In genomic region chr2:113323016-113323415, GRCm38 (mm10) we compare ENCODE assay signal across 20 mouse cellular contexts. TPM values are rescaled to one million over a fixed set of nuclear protein-coding genes. Genes with fewer than 3 reads are reported as not detected.
DNase-seq lines count a peak whose midpoint lies in the region; TF ChIP-seq lines count a peak whose summit lies in the region.
"Had no signal": no experiment of that assay in that cellular context is flagged by ENCODE, and none has a peak within 500 bp of the region (broad histone marks: within the 10 kb centered on the region; RNA-seq: fewer than 3 reads in every experiment).

No protein-coding gene starts in this region.

- no peak overlapping the region for H3K4me3 ChIP-seq in C2C12 (ENCODE audit: insufficient read depth, poor library complexity, severe bottlenecking)
- H3K4me3 ChIP-seq: embryonic facial prominence, embryonic 10.5 days; hindbrain, embryonic 15.5 days; midbrain, embryonic 10.5 days; neural tube, embryonic 12.5 days had no signal

- no peaks in the 10 kb centered on the region for H3K36me3 ChIP-seq in C2C12 (ENCODE audit: control insufficient read depth, insufficient read depth)
- H3K36me3 ChIP-seq: embryonic facial prominence, embryonic 10.5 days; hindbrain, embryonic 15.5 days; midbrain, embryonic 10.5 days; neural tube, embryonic 12.5 days had no signal

- H3K27me3 ChIP-seq in C2C12 (ENCODE audit: control insufficient read depth, insufficient read depth, insufficient read length) = no peaks in the 10 kb centered on the region
- H3K27me3 ChIP-seq: neural tube, embryonic 12.5 days had no signal

- H3K79me3 ChIP-seq in C2C12 (ENCODE audit: low read depth) = no peaks in the 10 kb centered on the region

- H3ac ChIP-seq in C2C12 (ENCODE audit: control insufficient read depth, insufficient read length, low read depth) = no peak overlapping the region

- peak; percentile 11 for DNase-seq in gastrocnemius, postnatal 10 days
- DNase-seq in gastrocnemius, postnatal 4 days (ENCODE audit: low spot score in 2 of 2) = no peak
- peak; percentile 54 for DNase-seq in adrenal gland, postnatal 25 days
- peak; percentile 82 to 87 for DNase-seq in cerebellum, postnatal 10 days
- no peak for DNase-seq in kidney, adult 8-10 months
- DNase-seq in urinary bladder, postnatal 14 days (ENCODE audit: low spot score) = no peak
- DNase-seq in left cerebral cortex, adult 11 months (ENCODE audit: low spot score) = no peak
- DNase-seq: kidney, postnatal 10 days; retina, postnatal 1 day had no signal

- H3K79me2 ChIP-seq in C2C12 (ENCODE audit: control insufficient read depth, insufficient read depth) = no peaks in the 10 kb centered on the region

- TF ChIP-seq CTCF in C2C12 (IDR thresholded peaks at IDR 0.05; ENCODE audit: control insufficient read depth, insufficient read depth, insufficient read length) = no peak

TF ChIP-seq in C2C12, 6 proteins besides CTCF, POLR2A, EP300 and RAD21:
- TF ChIP-seq MYOG (IDR thresholded peaks at IDR 0.05; ENCODE audit: control insufficient read depth, extremely low read depth, insufficient read length) (no peak), MYOD1 (IDR thresholded peaks at IDR 0.05; ENCODE audit: control insufficient read depth, insufficient read length, low read depth) (peak; percentile 32)
TF ChIP-seq in C2C12: peak in this region for 1.

RNA-seq across cellular contexts. Expression of gene Fmn1, which starts 4.5 kb away (rescaled TPM):
- total RNA-seq in gastrocnemius, postnatal 10 days (2021) = 1 to 10 TPM; 3.8 to 5.5 TPM
- total RNA-seq in gastrocnemius, postnatal 4 days (2021) = 1 to 10 TPM; 6.0 TPM
- polyA plus RNA-seq in C2C12 (2012; fragmentation: generic; extraction: Trizol) = 4.1 TPM
- 3.1 and 5.0 TPM in 2 replicates for total RNA-seq in adrenal gland, postnatal 25 days (2021)

RNA-seq across cellular contexts. Expression of gene Tmco5b, which starts 37.5 kb away (rescaled TPM):
- total RNA-seq in gastrocnemius, postnatal 10 days (2021) = not detected
- total RNA-seq in gastrocnemius, postnatal 4 days (2021) = not detected
- not detected for polyA plus RNA-seq in C2C12 (2012; fragmentation: generic; extraction: Trizol)
- not detected in 2 replicates for total RNA-seq in adrenal gland, postnatal 25 days (2021)
- total RNA-seq: granulocyte monocyte progenitor cell, adult 5-6 weeks; left cerebral cortex, adult 18-20 months; liver, adult 2 months had no signal
- polyA plus RNA-seq: forebrain, embryonic 11.5 days; hindbrain, embryonic 15.5 days; liver, adult 2 months; lung, embryonic 16.5 days; midbrain, embryonic 10.5 days; neural tube, embryonic 12.5 days; thymus, postnatal 0 days had no signal

Comparison
In these comparisons a context has a peak if more than half of its experiments do, and no peak if none do; other contexts are left out.
1. DNase-seq: peak in gastrocnemius, postnatal 10 days (single experiment), adrenal gland, postnatal 25 days (single experiment) and cerebellum, postnatal 10 days (2 of 2); none in gastrocnemius, postnatal 4 days (0 of 2), kidney, adult 8-10 months (0 of 2), urinary bladder, postnatal 14 days (single experiment) and left cerebral cortex, adult 11 months (single experiment).